ENCODE assay signal across 9 mouse cellular contexts in the genomic region with DNA sequence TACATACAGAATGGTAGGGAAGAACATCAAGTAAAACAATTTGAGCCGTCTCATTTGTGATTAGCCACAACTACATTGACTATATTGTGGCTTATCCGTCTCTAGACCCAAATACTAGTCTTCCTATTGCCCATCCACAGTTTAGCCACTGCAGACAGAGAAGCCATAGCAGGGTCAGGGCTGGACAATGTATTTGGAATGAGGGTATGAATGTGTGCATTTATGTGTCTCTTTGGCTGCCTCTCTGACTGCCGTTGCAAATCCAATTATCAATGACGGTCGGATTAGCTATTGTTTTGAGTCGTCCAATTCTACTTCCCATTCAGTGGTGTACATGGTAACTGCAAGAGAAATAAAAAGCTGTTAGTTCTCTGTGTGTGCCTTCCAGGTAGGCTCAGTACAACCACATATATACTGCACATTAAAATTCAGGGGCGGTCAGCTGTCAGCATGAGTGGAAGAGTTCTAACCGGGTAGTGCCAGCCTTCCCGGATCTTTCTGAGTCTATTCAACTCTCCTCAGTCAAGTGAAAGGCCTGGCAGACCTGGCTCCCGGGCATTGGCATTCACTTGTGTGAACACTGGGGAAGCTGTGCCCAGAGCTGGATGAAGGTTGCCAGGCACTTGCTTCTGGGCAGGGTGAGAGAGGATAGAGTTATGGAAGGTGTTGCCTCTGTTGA. TPM values are rescaled to one million over a fixed set of nuclear protein-coding genes. Genes with fewer than 3 reads are reported as not detected.
A peak's percentile ranks its signal among the peaks of the same experiment; 100 is the strongest.
DNase-seq lines count a peak whose midpoint lies in the region; ATAC-seq lines count a peak whose summit lies in the region.
"Had no signal": no experiment of that assay in that cellular context is flagged by ENCODE, and none has a peak within 500 bp of the region (broad histone marks: within the 10 kb centered on the region; RNA-seq: fewer than 3 reads in every experiment).

No protein-coding gene starts in this region.

- H3K4me2 ChIP-seq in kidney, embryonic 16.5 days (replicated peaks; ENCODE audit: low read depth, low read length), result no peak overlapping the region

- H3K9me3 ChIP-seq in kidney, embryonic 16.5 days (ENCODE audit: low read length), result no peaks in the 10 kb centered on the region

- H3K4me3 ChIP-seq in kidney, embryonic 16.5 days (ENCODE audit: low read length), result no peak overlapping the region

- H3K9ac ChIP-seq in kidney, embryonic 16.5 days (replicated peaks; ENCODE audit: low read length), result no peak overlapping the region

- H3K27me3 ChIP-seq in kidney, embryonic 16.5 days (ENCODE audit: insufficient read depth, low read length), result no peaks in the 10 kb centered on the region

- H3K27ac ChIP-seq in kidney, embryonic 16.5 days (ENCODE audit: low read length), result no peak overlapping the region

- 93% methylated on average over 10 of the region's 10 CpGs for WGBS in kidney, embryonic 16.5 days

- no peaks in the 10 kb centered on the region for H3K4me1 ChIP-seq in kidney, embryonic 16.5 days (ENCODE audit: insufficient read depth, low read length)

- H3K36me3 ChIP-seq in kidney, embryonic 16.5 days (ENCODE audit: insufficient read depth, low read length), result no peaks in the 10 kb centered on the region

- DNase-seq in adrenal gland, postnatal 25 days, result peak; percentile 10
- DNase-seq in adrenal gland, postnatal 36 days, result no peak
- peak; percentile 10 for DNase-seq in retina, postnatal 1 day
- no peak for DNase-seq in retina, embryonic 14.5 days (ENCODE audit: low spot score)
- DNase-seq in layer of hippocampus, adult 8-10 months (ENCODE audit: low spot score in 2 of 2), result peak; percentile 48 to 72
- no peak for DNase-seq in lung, postnatal 14 days
- DNase-seq: kidney, postnatal 25 days had no signal

- no peak for ATAC-seq in kidney, embryonic 16.5 days (ENCODE audit: low FRiP score, low TSS enrichment)
- no peak for ATAC-seq in activated CD4-positive, CD25-positive, alpha-beta regulatory T cell, adult 4 months

RNA-seq across cellular contexts. Expression of gene Slc4a4, which starts 59.2 kb away (rescaled TPM):
- total RNA-seq in adrenal gland, postnatal 25 days (2021), result 30.5 and 46.1 TPM in 2 replicates
- 10 to 100 TPM; 20.1 to 61.2 TPM for total RNA-seq in adrenal gland, postnatal 36 days (2021)
- 100 to 1,000 TPM; 140 to 157 (median 150) TPM for total RNA-seq in layer of hippocampus, adult 8-10 months (2022)
- polyA plus RNA-seq in kidney, embryonic 16.5 days (2015; fragmentation: Nextera tagmentation; extraction: Ambion mirVana), result 11.1 and 12.7 TPM in 2 replicates
- polyA plus RNA-seq in activated CD4-positive, CD25-positive, alpha-beta regulatory T cell, adult 4 months (2017; shearing (Covaris generic)), result under 1 TPM in 1 of 2 experiments, not detected in 1; 0.07 TPM

Comparison
In these comparisons a context has a peak if more than half of its experiments do, and no peak if none do; other contexts are left out.
1. DNase-seq: peak in adrenal gland, postnatal 25 days (single experiment), retina, postnatal 1 day (single experiment) and layer of hippocampus, adult 8-10 months (2 of 2); none in adrenal gland, postnatal 36 days (0 of 2), retina, embryonic 14.5 days (single experiment) and lung, postnatal 14 days (single experiment).